Mouse (Mus musculus) neural tube, embryonic 12.5 days (tissue): ENCODE results near the gene Gm13769. TPM values are rescaled to one million over a fixed set of nuclear protein-coding genes. Genes with fewer than 3 reads are reported as not detected.
"Not testable (repeated sequence)": the region's sequence is repeated elsewhere in the genome, so short reads cannot be mapped to it uniquely, and the experiment has no call there.

Experiments
- ATAC-seq: fragments of 200-750 bp; cut with Nextera tagmentation; 2 replicates; pipeline ENCODE4 v1.8.0; 2017; ENCODE audit warnings: low read depth, mild to moderate bottlenecking, moderate TSS enrichment, moderate library complexity; ENCODE audit not compliant: low FRiP score
- H3K27ac ChIP-seq: fragments of 300-500 bp; sonication (generic); 2 replicates; pipeline ENCODE4 v1.5.1; 2016
- H3K27me3 ChIP-seq: fragments of 300-500 bp; sonication (generic); replicated peaks from 2 replicates; pipeline ENCODE4 v1.6.1; 2016; ENCODE audit warnings: mild to moderate bottlenecking
- H3K36me3 ChIP-seq: fragments of 300-500 bp; sonication (generic); 2 replicates; pipeline ENCODE4 v1.6.1; 2016; ENCODE audit warnings: mild to moderate bottlenecking
- H3K4me1 ChIP-seq: fragments of 300-500 bp; sonication (generic); 2 replicates; pipeline ENCODE4 v1.6.1; 2016
- H3K4me2 ChIP-seq: fragments of 300-500 bp; sonication (generic); replicated peaks from 2 replicates; pipeline ENCODE4 v1.6.1; 2016; ENCODE audit warnings: mild to moderate bottlenecking
- H3K4me3 ChIP-seq: fragments of 300-500 bp; sonication (generic); 2 replicates; pipeline ENCODE4 v1.5.1; 2016
- H3K9ac ChIP-seq: fragments of 300-500 bp; sonication (generic); 2 replicates; pipeline ENCODE4 v1.6.1; 2016; ENCODE audit warnings: mild to moderate bottlenecking
- H3K9me3 ChIP-seq: fragments of 300-500 bp; sonication (generic); 2 replicates; pipeline ENCODE4 v1.6.1; 2016; ENCODE audit warnings: mild to moderate bottlenecking
- WGBS: fragments of 180-500 bp; shearing (Covaris S2); methylation state at CpG from one replicate; pipeline ENCODE4 v1.1.7; 2016; 5-methylcytosine and 5-hydroxymethylcytosine counted together
- polyA plus RNA-seq: library from polyadenylated mRNA; unstranded; fragments of >200 nt; fragmentation: Nextera tagmentation; extraction: Ambion mirVana; gene quantifications from 2 replicates; pipeline ENCODE4 v1.2.1, GENCODE M21; 2016

Gm13769 gene
- 0.08 TPM in 1 of 2 replicates, not detected in the other for polyA plus RNA-seq

GRCm38 (mm10) chr2:90321900-90322299, at the start of gene Gm13769:
TSS of gene Gm13769 (plus strand) at chr2:90322200.
- WGBS: no CpG with 5 or more reads among the region's 6 CpGs
- H3K27ac ChIP-seq, H3K27me3 ChIP-seq, ATAC-seq, H3K36me3 ChIP-seq, H3K9me3 ChIP-seq, H3K4me2 ChIP-seq, H3K4me1 ChIP-seq, H3K4me3 ChIP-seq, H3K9ac ChIP-seq: not testable (repeated sequence)

- H3K9ac ChIP-seq: no peak within 1 kb of the TSS
- H3K4me2 ChIP-seq: no peak within 1 kb of the TSS
- 80% methylated on average over 6 of the region's 6 CpGs for WGBS
- H3K27me3 ChIP-seq: no peaks in the 10 kb centered on the region
- no peak for ATAC-seq
- no peak within 1 kb of the TSS for H3K27ac ChIP-seq
- H3K9me3 ChIP-seq: no peaks in the 10 kb centered on the region
- H3K4me1 ChIP-seq: no peaks in the 10 kb centered on the region
- H3K4me3 ChIP-seq: no peak within 1 kb of the TSS
- H3K36me3 ChIP-seq: no peaks in the 10 kb centered on the region
These were observed 29.3 kb upstream of the Gm13769 start, which contains the start of gene Olfr1272 for GRCm38 (mm10) chr2:90292741-90293140. TSS of gene Olfr1272 (minus strand) at chr2:90292841.

- not testable (repeated sequence) for H3K27ac ChIP-seq, H3K4me1 ChIP-seq, H3K9me3 ChIP-seq, H3K4me2 ChIP-seq, H3K27me3 ChIP-seq, H3K9ac ChIP-seq, H3K4me3 ChIP-seq, ATAC-seq, H3K36me3 ChIP-seq
- WGBS: no CpG with 5 or more reads among the region's 4 CpGs
These were observed 24.7 kb downstream of the Gm13769 start for GRCm38 (mm10) chr2:90346694-90347093.

GRCm38 (mm10) chr2:90351047-90351446, 29.0 kb downstream of the Gm13769 start:
- no CpG with 5 or more reads among the region's 6 CpGs for WGBS
- not testable (repeated sequence) for H3K4me1 ChIP-seq, H3K36me3 ChIP-seq, ATAC-seq, H3K27me3 ChIP-seq, H3K9me3 ChIP-seq, H3K4me3 ChIP-seq, H3K9ac ChIP-seq, H3K4me2 ChIP-seq, H3K27ac ChIP-seq

- H3K9ac ChIP-seq, H3K4me2 ChIP-seq, ATAC-seq, H3K9me3 ChIP-seq, H3K27ac ChIP-seq, H3K36me3 ChIP-seq, H3K4me3 ChIP-seq, H3K27me3 ChIP-seq, H3K4me1 ChIP-seq: not testable (repeated sequence)
- no CpG with 5 or more reads among the region's 3 CpGs for WGBS
These were observed 29.5 kb downstream of the Gm13769 start for GRCm38 (mm10) chr2:90351540-90351939.

- H3K4me2 ChIP-seq, ATAC-seq, H3K9me3 ChIP-seq, H3K27me3 ChIP-seq, H3K36me3 ChIP-seq, H3K4me3 ChIP-seq, H3K4me1 ChIP-seq, H3K9ac ChIP-seq, H3K27ac ChIP-seq: not testable (repeated sequence)
- WGBS: no CpG with 5 or more reads among the region's 5 CpGs
These were observed 37.2 kb downstream of the Gm13769 start for GRCm38 (mm10) chr2:90359229-90359628.

- H3K9ac ChIP-seq, H3K36me3 ChIP-seq, H3K27me3 ChIP-seq, H3K9me3 ChIP-seq, H3K4me2 ChIP-seq, H3K27ac ChIP-seq, H3K4me1 ChIP-seq, ATAC-seq, H3K4me3 ChIP-seq: not testable (repeated sequence)
- no CpG with 5 or more reads among the region's 4 CpGs for WGBS
These were observed 38.2 kb downstream of the Gm13769 start for GRCm38 (mm10) chr2:90360199-90360598.

Other genes starting within 250 kb of the Gm13769 start
- not detected in 2 replicates for gene Olfr1269, start 200.8 kb upstream of the Gm13769 start, polyA plus RNA-seq
- gene Olfr32, start 179.9 kb upstream of the Gm13769 start, polyA plus RNA-seq: not detected in 2 replicates
- not detected in 2 replicates for gene Olfr1270, start 169.1 kb upstream of the Gm13769 start, polyA plus RNA-seq
- gene Olfr1506, start 97.7 kb upstream of the Gm13769 start, polyA plus RNA-seq: not detected in 2 replicates
- gene Olfr142, start 64.6 kb upstream of the Gm13769 start, polyA plus RNA-seq: not detected in 2 replicates
- not detected in 2 replicates for gene Olfr1271, start 51.2 kb upstream of the Gm13769 start, polyA plus RNA-seq
- gene Olfr1272, start 29.4 kb upstream of the Gm13769 start, polyA plus RNA-seq: not detected in 2 replicates
- gene Olfr1274-ps, start 76.5 kb downstream of the Gm13769 start, polyA plus RNA-seq: not detected in 2 replicates